Comparison of ENCODE assay signal across 24 mouse cellular contexts in genomic region chr10:98531425-98531824, GRCm38 (mm10).
DNase-seq lines count a peak whose midpoint lies in the region; ATAC-seq and TF ChIP-seq lines count a peak whose summit lies in the region.
"Had no signal": no experiment of that assay in that cellular context is flagged by ENCODE, and none has a peak within 500 bp of the region (broad histone marks: within the 10 kb centered on the region; RNA-seq: fewer than 3 reads in every experiment).

No protein-coding gene starts in this region.

- H3K4me1 ChIP-seq in midbrain, embryonic 11.5 days (ENCODE audit: control insufficient read depth, insufficient read depth, low read length), result no peaks in the 10 kb centered on the region
- no peaks in the 10 kb centered on the region for H3K4me1 ChIP-seq in midbrain, postnatal 0 days (ENCODE audit: insufficient read depth, low read length)

- H3K9me3 ChIP-seq in midbrain, embryonic 11.5 days (ENCODE audit: control insufficient read depth, low read length), result no peaks in the 10 kb centered on the region
- no peaks in the 10 kb centered on the region for H3K9me3 ChIP-seq in midbrain, postnatal 0 days (ENCODE audit: low read length)
- H3K9me3 ChIP-seq: G1E had no signal

- no peaks in the 10 kb centered on the region for H3K27me3 ChIP-seq in midbrain, embryonic 11.5 days (ENCODE audit: control insufficient read depth, insufficient read depth, low read length)
- no peaks in the 10 kb centered on the region for H3K27me3 ChIP-seq in midbrain, postnatal 0 days (ENCODE audit: insufficient read depth, low read length)
- H3K27me3 ChIP-seq: CH12.LX, Patski had no signal

- ATAC-seq in cerebellum, adult (ENCODE audit: insufficient number of reproducible peaks, low FRiP score, low TSS enrichment), result peak; percentile 56; the same call in 1 of the 2 replicates
- ATAC-seq in midbrain, embryonic 11.5 days (ENCODE audit: low FRiP score), result no peak
- ATAC-seq in midbrain, postnatal 0 days (ENCODE audit: low FRiP score), result no peak
- ATAC-seq: activated CD4-positive, CD25-positive, alpha-beta regulatory T cell, adult 4 months; CD4-positive, CD25-positive, alpha-beta regulatory T cell, adult 4 months; Patski had no signal

- no peak for TF ChIP-seq CTCF in midbrain, postnatal 0 days (IDR thresholded peaks at IDR 0.05)

- 96% methylated on average over 4 of the region's 4 CpGs for WGBS in midbrain, embryonic 11.5 days
- WGBS in midbrain, postnatal 0 days, result 91% methylated on average over 4 of the region's 4 CpGs

- H3K36me3 ChIP-seq in midbrain, embryonic 11.5 days (ENCODE audit: control insufficient read depth, insufficient read depth, low read length), result no peaks in the 10 kb centered on the region
- no peaks in the 10 kb centered on the region for H3K36me3 ChIP-seq in midbrain, postnatal 0 days (ENCODE audit: insufficient read depth, low read length)
- H3K36me3 ChIP-seq: G1E had no signal

- DNase-seq in cerebellum, adult 11-12 months, result no peak
- peak; percentile 53 for DNase-seq in midbrain, embryonic 11.5 days (ENCODE audit: low spot score, missing footprints)
- DNase-seq in midbrain, postnatal 0 days (ENCODE audit: low spot score), result no peak
- peak; percentile 21 for DNase-seq in adipocyte (ENCODE audit: low spot score)
- peak; percentile 47 for DNase-seq in brain, adult 2 months (ENCODE audit: low read depth, low spot score)
- no peak for DNase-seq in thymus, postnatal 4 days
- no peak for DNase-seq in right cerebral cortex, postnatal 36 days (ENCODE audit: low spot score in 2 of 2)
- DNase-seq: adrenal gland, adult 2 months; adrenal gland, adult 8-10 months; adrenal gland, postnatal 10 days; adrenal gland, postnatal 14 days; adrenal gland, postnatal 25 days; adrenal gland, postnatal 36 days; B cell, adult 2 months; cerebellum, adult 11 months; cerebellum, adult 18-20 months; cerebellum, adult 8-10 months; cerebellum, adult 9-10 months had no signal

- no peak overlapping the region for H3K4me3 ChIP-seq in midbrain, embryonic 11.5 days (ENCODE audit: low read depth, low read length)
- no peak overlapping the region for H3K4me3 ChIP-seq in midbrain, postnatal 0 days (ENCODE audit: low read depth, low read length)

- H3K9ac ChIP-seq in midbrain, embryonic 11.5 days (ENCODE audit: low read length), result no peak overlapping the region
- no peak overlapping the region for H3K9ac ChIP-seq in midbrain, postnatal 0 days (replicated peaks; ENCODE audit: low read length, poor library complexity, severe bottlenecking)

- H3K4me2 ChIP-seq in midbrain, embryonic 11.5 days, result no peak overlapping the region
- no peak overlapping the region for H3K4me2 ChIP-seq in midbrain, postnatal 0 days (ENCODE audit: low read depth, low read length, poor library complexity, severe bottlenecking)

- no peak overlapping the region for H3K27ac ChIP-seq in midbrain, embryonic 11.5 days (ENCODE audit: low read depth, low read length)
- H3K27ac ChIP-seq in midbrain, postnatal 0 days (ENCODE audit: low read depth, low read length), result no peak overlapping the region

Comparison
In these comparisons a context has a peak if more than half of its experiments do, and no peak if none do; other contexts are left out.
1. DNase-seq: peak in midbrain, embryonic 11.5 days (single experiment), adipocyte (single experiment) and brain, adult 2 months (single experiment); none in cerebellum, adult 11-12 months (single experiment), midbrain, postnatal 0 days (single experiment), thymus, postnatal 4 days (single experiment) and right cerebral cortex, postnatal 36 days (0 of 2).